ENCODE assay signal across 8 mouse cellular contexts in genomic region chr10:85872479-85872773, GRCm38 (mm10). TPM values are rescaled to one million over a fixed set of nuclear protein-coding genes. Genes with fewer than 3 reads are reported as not detected.
DNase-seq lines count a peak whose midpoint lies in the region; ATAC-seq and TF ChIP-seq lines count a peak whose summit lies in the region.

No protein-coding gene starts in this region.

- TF ChIP-seq POLR2A in MEL (IDR thresholded peaks at IDR 0.05; ENCODE audit: control insufficient read depth in 1 of 2, insufficient read depth in 1 of 2, low read depth in 1 of 2, low read length in 2 of 2, poor library complexity in 1 of 2), result no peak

- H3K9ac ChIP-seq in heart, embryonic 13.5 days, result peak overlapping the region; percentile 93
- H3K9ac ChIP-seq in MEL (ENCODE audit: control insufficient read depth, low read depth, low read length, poor library complexity, severe bottlenecking), result peak overlapping the region; percentile 88

- peak overlapping the region; percentile 97 for H3K4me3 ChIP-seq in heart, embryonic 13.5 days
- H3K4me3 ChIP-seq in MEL (ENCODE audit: control insufficient read depth in 1 of 2, insufficient read depth in 1 of 2, low read depth in 2 of 2, low read length in 2 of 2), result peak overlapping the region; percentile 88
- peak overlapping the region; percentile 98 for H3K4me3 ChIP-seq in megakaryocyte, embryonic 14.5 days (replicated peaks)

- no peak for TF ChIP-seq EP300 in MEL (IDR thresholded peaks at IDR 0.05; ENCODE audit: low read depth in 1 of 2, low read length in 2 of 2)

- DNase-seq in heart, postnatal 36 days, result no peak
- DNase-seq in MEL (ENCODE audit: low read depth, low spot score), result peak; percentile 59
- DNase-seq in gonadal fat pad, adult 2 months (ENCODE audit: low read depth), result peak; percentile 8
- DNase-seq in urinary bladder, adult 2 months (ENCODE audit: low spot score), result no peak
- DNase-seq in lung, adult 18-20 months, result no peak
- no peak for DNase-seq in frontal cortex, postnatal 25 days (ENCODE audit: low spot score in 2 of 2)

- no peaks in the 10 kb centered on the region for H3K27me3 ChIP-seq in heart, embryonic 13.5 days (replicated peaks)
- no peaks in the 10 kb centered on the region; a peak in 1 of 4 replicates for H3K27me3 ChIP-seq in MEL (ENCODE audit: control insufficient read depth in 1 of 2, insufficient read depth in 2 of 2, low read length in 2 of 2)
- no peaks in the 10 kb centered on the region for H3K27me3 ChIP-seq in megakaryocyte, embryonic 14.5 days (replicated peaks)

- peaks cover 21% of the 10 kb centered on the region for H3K79me2 ChIP-seq in MEL (ENCODE audit: control insufficient read depth, insufficient read depth, low read length, poor library complexity)

- WGBS in heart, embryonic 13.5 days, result 1% methylated on average over 5 of the region's 5 CpGs

- H3K27ac ChIP-seq in heart, embryonic 13.5 days (replicated peaks), result peak overlapping the region; percentile 51
- 0 out of 2 replicates have a peak overlapping the region, but pooled peaks have one; percentile 29 for H3K27ac ChIP-seq in MEL (ENCODE audit: control insufficient read depth, low read depth, low read length)

- peaks cover 35% of the 10 kb centered on the region for H3K36me3 ChIP-seq in heart, embryonic 13.5 days
- H3K36me3 ChIP-seq in MEL (ENCODE audit: control insufficient read depth in 1 of 2, insufficient read depth in 2 of 2, low read length in 2 of 2), result peaks cover 4 to 9% of the 10 kb centered on the region in 2 experiments; a peak in 3 of 4 replicates
- peaks cover 38% of the 10 kb centered on the region for H3K36me3 ChIP-seq in megakaryocyte, embryonic 14.5 days (replicated peaks; ENCODE audit: low read length)

- peaks cover 14% of the 10 kb centered on the region for H3K4me1 ChIP-seq in heart, embryonic 13.5 days
- peaks cover 0 to 3% of the 10 kb centered on the region in 2 experiments; a peak in 2 of 4 replicates for H3K4me1 ChIP-seq in MEL (ENCODE audit: control insufficient read depth in 1 of 2, insufficient read depth in 2 of 2, low read length in 2 of 2)
- H3K4me1 ChIP-seq in megakaryocyte, embryonic 14.5 days, result peaks cover 16% of the 10 kb centered on the region

- no peaks in the 10 kb centered on the region for H3K9me3 ChIP-seq in heart, embryonic 13.5 days
- no peaks in the 10 kb centered on the region; the same call in 1 of the 2 replicates for H3K9me3 ChIP-seq in MEL (replicated peaks; ENCODE audit: insufficient read depth, low read length)
- no peaks in the 10 kb centered on the region for H3K9me3 ChIP-seq in megakaryocyte, embryonic 14.5 days

- no peak for TF ChIP-seq RAD21 in MEL (IDR thresholded peaks at IDR 0.05; ENCODE audit: low read depth, low read length)

- intact Hi-C loops in heart, postnatal 36 days (cut with DNase I), result loop anchor here (2.0 kb wide), 1 partner anchor 44 kb away; the partner anchor contains the start of gene Prdm4

- H3K4me2 ChIP-seq in heart, embryonic 13.5 days, result peak overlapping the region; percentile 93

- no peak for TF ChIP-seq CTCF in MEL (IDR thresholded peaks at IDR 0.05 in 2 of 3, conservative IDR thresholded peaks at IDR 0.05 in 1 of 3; ENCODE audit: control insufficient read depth in 1 of 3, insufficient read depth in 1 of 3, low read depth in 2 of 3, low read length in 3 of 3, poor library complexity in 1 of 3, severe bottlenecking in 1 of 3)

- ATAC-seq in heart, embryonic 13.5 days (ENCODE audit: extremely low read depth, insufficient number of reproducible peaks, low FRiP score, low TSS enrichment), result no peak

TF ChIP-seq in MEL, 35 proteins besides CTCF, POLR2A, EP300 and RAD21:
- TF ChIP-seq ELF1 (IDR thresholded peaks at IDR 0.05; ENCODE audit: low read depth, low read length) (no peak), ZNF384 (IDR thresholded peaks at IDR 0.05; ENCODE audit: low read depth, low read length) (no peak), CHD1 (IDR thresholded peaks at IDR 0.05; ENCODE audit: low read depth, low read length) (no peak), MYC (IDR thresholded peaks at IDR 0.05; ENCODE audit: low read depth, low read length) (no peak), MAX (IDR thresholded peaks at IDR 0.05; ENCODE audit: low read length) (no peak), MAZ (IDR thresholded peaks at IDR 0.05; ENCODE audit: low read depth, low read length) (no peak), MEF2A (IDR thresholded peaks at IDR 0.05; ENCODE audit: extremely low read depth, insufficient replicate concordance, low read depth, low read length, poor library complexity, severe bottlenecking) (no peak), MAFK (IDR thresholded peaks at IDR 0.05; ENCODE audit: borderline replicate concordance, low read depth, low read length) (no peak), POLR2AphosphoS5 (IDR thresholded peaks at IDR 0.05; ENCODE audit: borderline replicate concordance, low read depth, low read length) (no peak), TBP (IDR thresholded peaks at IDR 0.05; ENCODE audit: low read depth, low read length) (no peak), POLR2AphosphoS2 (IDR thresholded peaks at IDR 0.05; ENCODE audit: low read length) (no peak), JUND (IDR thresholded peaks at IDR 0.05; ENCODE audit: low read depth, low read length) (no peak), BHLHE40 (IDR thresholded peaks at IDR 0.05; ENCODE audit: borderline replicate concordance, low read depth, low read length) (no peak)

RNA-seq across cellular contexts. Expression of gene Pwp1, which starts 43.1 kb away (rescaled TPM):
- 44.2 and 47.0 TPM in 2 replicates for polyA plus RNA-seq in heart, embryonic 13.5 days (2015; fragmentation: Nextera tagmentation; extraction: Ambion mirVana)
- total RNA-seq in heart, postnatal 36 days (2021), result 10 to 100 TPM; 14.3 to 15.8 TPM
- 70.2 and 81.5 TPM in 2 replicates for total RNA-seq in MEL (2012; rRNA removed)
- 10 to 100 TPM; 75.8 to 94.4 TPM for polyA plus RNA-seq in MEL (2012; ENCODE audit: insufficient read depth in 1 of 2, insufficient read length in 2 of 2, low read depth in 1 of 2, low replicate concordance in 2 of 2, missing spikeins in 1 of 2)
- polyA plus RNA-seq in gonadal fat pad, adult 2 months (2012; rRNA removed), result 14.2 and 15.2 TPM in 2 replicates
- polyA plus RNA-seq in megakaryocyte, embryonic 14.5 days (2012; ENCODE audit: insufficient read depth, low replicate concordance), result 6.6 TPM in 1 of 2 replicates, not detected in the other
- 20.2 and 22.1 TPM in 2 replicates for polyA plus RNA-seq in urinary bladder, adult 2 months (2012; rRNA removed)

RNA-seq across cellular contexts. Expression of gene Prdm4, which starts 44.5 kb away (rescaled TPM):
- polyA plus RNA-seq in heart, embryonic 13.5 days (2015; fragmentation: Nextera tagmentation; extraction: Ambion mirVana), result 9.4 and 10.5 TPM in 2 replicates
- 10 to 100 TPM; 10.2 to 12.8 TPM for total RNA-seq in heart, postnatal 36 days (2021)
- 24.8 and 26.2 TPM in 2 replicates for total RNA-seq in MEL (2012; rRNA removed)
- polyA plus RNA-seq in MEL (2012; ENCODE audit: insufficient read depth in 1 of 2, insufficient read length in 2 of 2, low read depth in 1 of 2, low replicate concordance in 2 of 2, missing spikeins in 1 of 2), result 10 to 100 TPM; 38.5 to 43.4 TPM
- polyA plus RNA-seq in gonadal fat pad, adult 2 months (2012; rRNA removed), result 38.1 and 43.1 TPM in 2 replicates
- polyA plus RNA-seq in megakaryocyte, embryonic 14.5 days (2012; ENCODE audit: insufficient read depth, low replicate concordance), result 1.4 and 2.2 TPM in 2 replicates
- polyA plus RNA-seq in urinary bladder, adult 2 months (2012; rRNA removed), result 19.4 and 21.4 TPM in 2 replicates

RNA-seq across cellular contexts. Expression of gene Ascl4, which starts 55.1 kb away (rescaled TPM):
- 0.07 TPM in 1 of 2 replicates, not detected in the other for polyA plus RNA-seq in heart, embryonic 13.5 days (2015; fragmentation: Nextera tagmentation; extraction: Ambion mirVana)
- total RNA-seq in heart, postnatal 36 days (2021), result not detected
- not detected in 2 replicates for total RNA-seq in MEL (2012; rRNA removed)
- not detected for polyA plus RNA-seq in MEL (2012; ENCODE audit: insufficient read depth in 1 of 2, insufficient read length in 2 of 2, low read depth in 1 of 2, low replicate concordance in 2 of 2, missing spikeins in 1 of 2)
- 8.9 and 13.7 TPM in 2 replicates for polyA plus RNA-seq in gonadal fat pad, adult 2 months (2012; rRNA removed)
- polyA plus RNA-seq in megakaryocyte, embryonic 14.5 days (2012; ENCODE audit: insufficient read depth, low replicate concordance), result not detected in 2 replicates
- 0.04 TPM in 1 of 2 replicates, not detected in the other for polyA plus RNA-seq in urinary bladder, adult 2 months (2012; rRNA removed)

Comparison
In these comparisons a context has a peak if more than half of its experiments do, and no peak if none do; other contexts are left out.
1. DNase-seq: peak in MEL (single experiment) and gonadal fat pad, adult 2 months (single experiment); none in heart, postnatal 36 days (0 of 2), urinary bladder, adult 2 months (single experiment), lung, adult 18-20 months (0 of 2) and frontal cortex, postnatal 25 days (0 of 2).
2. Peak in every context shown above with its lines, with median percentiles within 50 percentile points of each other: H3K4me3 ChIP-seq.